Mouse (Mus musculus): Measurements from ENCODE around the gene Acat2.

GRCm38 (mm10) chr17:12983988-12984387, 23.4 kb upstream of the Acat2 start:
- no peak for TF ChIP-seq EP300 (IDR thresholded peaks at IDR 0.05; ENCODE audit: low read length)
- TF ChIP-seq CTCF (conservative IDR thresholded peaks at IDR 0.05 in 1 of 2, IDR thresholded peaks at IDR 0.05 in 1 of 2; ENCODE audit: low read depth in 2 of 2, low read length in 2 of 2), result no peak
- TF ChIP-seq BHLHE40 (IDR thresholded peaks at IDR 0.05; ENCODE audit: low read depth, low read length), result no peak
- no peak for TF ChIP-seq MAFK (IDR thresholded peaks at IDR 0.05; ENCODE audit: insufficient replicate concordance, low read length)
- TF ChIP-seq POLR2AphosphoS2 (IDR thresholded peaks at IDR 0.05; ENCODE audit: low read depth, low read length), result no peak
- no peak for TF ChIP-seq JUND (conservative IDR thresholded peaks at IDR 0.05; ENCODE audit: low read depth, low read length)
- TF ChIP-seq USF1 (IDR thresholded peaks at IDR 0.05; ENCODE audit: low read depth, low read length), result no peak
- no peak for TF ChIP-seq E2F4 (IDR thresholded peaks at IDR 0.05; ENCODE audit: insufficient replicate concordance, low read depth, low read length)
- no peak for TF ChIP-seq JUN (IDR thresholded peaks at IDR 0.05; ENCODE audit: insufficient read depth, low read depth, low read length)
- no peak for TF ChIP-seq POLR2A (IDR thresholded peaks at IDR 0.05; ENCODE audit: low read depth, low read length)

Data from CH12.LX (cell line).